Mouse (Mus musculus) lung, adult 2 months (tissue): ENCODE measurements at regions not wholly inside any gene's neighbourhood (a gene's known extent, or its start where the extent isn't known, plus 50 kb on each side); places are given as distances from the start of the nearest gene placed in this dataset.

Experiments used
- CTCF ChIP-seq: fragments of 200-500 bp; IDR thresholded peaks from 2 replicates; pipeline ENCODE4 v1.5.1; 2011; ENCODE audit warnings: mild to moderate bottlenecking, low read length, control low read depth; ENCODE audit not compliant: insufficient read depth
- POLR2A ChIP-seq: fragments of 200-500 bp; IDR thresholded peaks from 2 replicates; pipeline ENCODE4 v1.6.1; 2011; ENCODE audit warnings: low read depth, mild to moderate bottlenecking, control low read depth, low read length, borderline replicate concordance; ENCODE audit errors: extremely low read depth

- no peak for TF ChIP-seq POLR2A
- no peak for TF ChIP-seq CTCF
These were observed 201.9 kb upstream of the Klf3 start for GRCm38 (mm10) chr5:64601285-64601684.
